Mouse (Mus musculus) left cerebral cortex, postnatal 4 days (tissue): ENCODE measurements at regions not wholly inside any gene's neighbourhood (a gene's known extent, or its start where the extent isn't known, plus 50 kb on each side); places are given as distances from the start of the nearest gene placed in this dataset.
A peak's percentile ranks its signal among the peaks of the same experiment; 100 is the strongest.

Experiments used
- DNase-seq: peaks from one replicate; pipeline ENCODE4 v3.0.0-alpha.2; 2022
- intact Hi-C: fragments of 180-260 bp; cut with DNase I; formaldehyde crosslinking; loops from one replicate; pipeline ENCODE4 v1.15.1; 2025

- intact Hi-C loops, result no loop called here
- DNase-seq, result peak; percentile 30
Observed at GRCm38 (mm10) chr3:64205954-64206353, 64.2 kb upstream of the Vmn2r2 start.

GRCm38 (mm10) chr3:64202836-64203235, 61.1 kb upstream of the Vmn2r2 start:
- intact Hi-C loops, result no loop called here
- no peak for DNase-seq

GRCm38 (mm10) chr3:64192352-64192751, 50.6 kb upstream of the Vmn2r2 start:
- intact Hi-C loops, result no loop called here
- DNase-seq, result no peak
